Mouse (Mus musculus): ENCODE results near the gene Thsd7b. TPM values are rescaled to one million over a fixed set of nuclear protein-coding genes. Genes with fewer than 3 reads are reported as not detected.

Gene Thsd7b
- polyA plus RNA-seq, 1 experiment: 0.16 TPM

GRCm38 (mm10) chr1:129363368-129363767 lies 90.3 kb downstream of the Thsd7b start:
- Histone ChIP-seq H3ac (ENCODE audit: control insufficient read depth, insufficient read length) (no peak overlapping the region), H3K27me3 (ENCODE audit: control insufficient read depth, insufficient read depth, insufficient read length) (no peaks in the 10 kb centered on the region)

GRCm38 (mm10) chr1:129364828-129365227 lies 91.7 kb downstream of the Thsd7b start:
- Histone ChIP-seq H3K36me3 (ENCODE audit: control insufficient read depth, insufficient read depth) (no peaks in the 10 kb centered on the region), H3K79me2 (ENCODE audit: control insufficient read depth, insufficient read depth) (no peaks in the 10 kb centered on the region), H3K4me3 (no peak overlapping the region), H3K4me2 (ENCODE audit: low read depth) (no peak overlapping the region), H3K27me3 (ENCODE audit: control insufficient read depth, insufficient read depth, insufficient read length) (no peaks in the 10 kb centered on the region), H3ac (ENCODE audit: control insufficient read depth, insufficient read length) (no peak overlapping the region)
- TF ChIP-seq TCF3 (IDR thresholded peaks at IDR 0.05; ENCODE audit: insufficient read length, low read depth) (no peak), POLR2AphosphoS2 (IDR thresholded peaks at IDR 0.05; ENCODE audit: insufficient read length, low read depth) (no peak), SRF (IDR thresholded peaks at IDR 0.05; ENCODE audit: control insufficient read depth, insufficient read length, low read depth) (no peak), CEBPB (IDR thresholded peaks at IDR 0.05; ENCODE audit: insufficient read depth, poor library complexity, severe bottlenecking) (no peak), USF1 (IDR thresholded peaks at IDR 0.05; ENCODE audit: low read depth) (no peak), MYOD1 (IDR thresholded peaks at IDR 0.05; ENCODE audit: control insufficient read depth in 1 of 3, insufficient read length in 2 of 3, low read depth in 2 of 3) (no peak), MAX (IDR thresholded peaks at IDR 0.05; ENCODE audit: low read depth) (no peak), POLR2A (IDR thresholded peaks at IDR 0.05; ENCODE audit: insufficient read length, low read depth) (no peak), MYOG (IDR thresholded peaks at IDR 0.05; ENCODE audit: control insufficient read depth in 1 of 3, insufficient read depth in 1 of 3, insufficient read length in 2 of 3, low read depth in 2 of 3) (no peak)

More at GRCm38 (mm10) chr1:129363368-129363767, 90.3 kb downstream of the Thsd7b start:
- no peak for TF ChIP-seq REST (IDR thresholded peaks at IDR 0.05; ENCODE audit: insufficient read depth, insufficient read length)
- TF ChIP-seq CEBPB (IDR thresholded peaks at IDR 0.05; ENCODE audit: insufficient read depth, poor library complexity, severe bottlenecking): no peak
- TF ChIP-seq POLR2A (IDR thresholded peaks at IDR 0.05; ENCODE audit: insufficient read length, low read depth): no peak
- no peak for TF ChIP-seq TCF3 (IDR thresholded peaks at IDR 0.05; ENCODE audit: insufficient read length, low read depth)
- no peak for TF ChIP-seq MYOG (IDR thresholded peaks at IDR 0.05; ENCODE audit: control insufficient read depth in 1 of 3, insufficient read depth in 1 of 3, insufficient read length in 2 of 3, low read depth in 2 of 3)
- no peak for TF ChIP-seq USF1 (IDR thresholded peaks at IDR 0.05; ENCODE audit: low read depth)
- no peak for TF ChIP-seq POLR2AphosphoS2 (IDR thresholded peaks at IDR 0.05; ENCODE audit: insufficient read length, low read depth)
- no peaks in the 10 kb centered on the region for H3K36me3 ChIP-seq (ENCODE audit: control insufficient read depth, insufficient read depth)
- no peak overlapping the region for H3K4me2 ChIP-seq (ENCODE audit: low read depth)
- H3K4me3 ChIP-seq: no peak overlapping the region
- no peaks in the 10 kb centered on the region for H3K79me2 ChIP-seq (ENCODE audit: control insufficient read depth, insufficient read depth)

- Histone ChIP-seq H3K79me2 (ENCODE audit: control insufficient read depth, insufficient read depth) (no peaks in the 10 kb centered on the region), H3K4me3 (no peak overlapping the region), H3K27me3 (ENCODE audit: control insufficient read depth, insufficient read depth, insufficient read length) (no peaks in the 10 kb centered on the region), H3K36me3 (ENCODE audit: control insufficient read depth, insufficient read depth) (no peaks in the 10 kb centered on the region), H3ac (ENCODE audit: control insufficient read depth, insufficient read length) (no peak overlapping the region), H3K4me2 (ENCODE audit: low read depth) (no peak overlapping the region)
- TF ChIP-seq CEBPB (IDR thresholded peaks at IDR 0.05; ENCODE audit: insufficient read depth, poor library complexity, severe bottlenecking): no peak
- TF ChIP-seq E2F4 (IDR thresholded peaks at IDR 0.05; ENCODE audit: insufficient read depth): no peak
- no peak for TF ChIP-seq TCF12 (IDR thresholded peaks at IDR 0.05; ENCODE audit: insufficient read depth, poor library complexity, severe bottlenecking)
- no peak for TF ChIP-seq POLR2A (IDR thresholded peaks at IDR 0.05; ENCODE audit: insufficient read length, low read depth)
- TF ChIP-seq MYOG (IDR thresholded peaks at IDR 0.05; ENCODE audit: control insufficient read depth in 1 of 3, insufficient read depth in 1 of 3, insufficient read length in 2 of 3, low read depth in 2 of 3): no peak
- TF ChIP-seq POLR2AphosphoS2 (IDR thresholded peaks at IDR 0.05; ENCODE audit: insufficient read length, low read depth): no peak
- TF ChIP-seq MAX (IDR thresholded peaks at IDR 0.05; ENCODE audit: low read depth): no peak
- TF ChIP-seq SRF (IDR thresholded peaks at IDR 0.05; ENCODE audit: control insufficient read depth, insufficient read length, low read depth): no peak
Measured at GRCm38 (mm10) chr1:129365590-129365989, 92.5 kb downstream of the Thsd7b start.

GRCm38 (mm10) chr1:129386479-129386878 lies 113.4 kb downstream of the Thsd7b start:
- TF ChIP-seq MYOG (IDR thresholded peaks at IDR 0.05; ENCODE audit: control insufficient read depth in 1 of 3, insufficient read depth in 1 of 3, insufficient read length in 2 of 3, low read depth in 2 of 3) (no peak), E2F4 (IDR thresholded peaks at IDR 0.05; ENCODE audit: insufficient read depth) (no peak), USF1 (IDR thresholded peaks at IDR 0.05; ENCODE audit: low read depth) (no peak), TCF12 (IDR thresholded peaks at IDR 0.05; ENCODE audit: insufficient read depth, poor library complexity, severe bottlenecking) (no peak), TCF3 (IDR thresholded peaks at IDR 0.05; ENCODE audit: insufficient read length, low read depth) (no peak), MYOD1 (IDR thresholded peaks at IDR 0.05; ENCODE audit: control insufficient read depth in 1 of 3, insufficient read length in 2 of 3, low read depth in 2 of 3) (no peak), MAX (IDR thresholded peaks at IDR 0.05; ENCODE audit: low read depth) (no peak), POLR2AphosphoS2 (IDR thresholded peaks at IDR 0.05; ENCODE audit: insufficient read length, low read depth) (no peak), POLR2A (IDR thresholded peaks at IDR 0.05; ENCODE audit: insufficient read length, low read depth) (no peak), REST (IDR thresholded peaks at IDR 0.05; ENCODE audit: insufficient read depth, insufficient read length) (no peak), CEBPB (IDR thresholded peaks at IDR 0.05; ENCODE audit: insufficient read depth, poor library complexity, severe bottlenecking) (no peak), SRF (IDR thresholded peaks at IDR 0.05; ENCODE audit: control insufficient read depth, insufficient read length, low read depth) (no peak)
- no peaks in the 10 kb centered on the region for H3K79me2 ChIP-seq (ENCODE audit: control insufficient read depth, insufficient read depth)
- no peaks in the 10 kb centered on the region for H3K27me3 ChIP-seq (ENCODE audit: control insufficient read depth, insufficient read depth, insufficient read length)
- H3K4me2 ChIP-seq (ENCODE audit: low read depth): no peak overlapping the region
- H3ac ChIP-seq (ENCODE audit: control insufficient read depth, insufficient read length): no peak overlapping the region
- no peaks in the 10 kb centered on the region for H3K36me3 ChIP-seq (ENCODE audit: control insufficient read depth, insufficient read depth)
- H3K4me3 ChIP-seq: no peak overlapping the region

- no peak for TF ChIP-seq MAX (IDR thresholded peaks at IDR 0.05; ENCODE audit: low read depth)
- TF ChIP-seq POLR2AphosphoS2 (IDR thresholded peaks at IDR 0.05; ENCODE audit: insufficient read length, low read depth): no peak
- TF ChIP-seq TCF3 (IDR thresholded peaks at IDR 0.05; ENCODE audit: insufficient read length, low read depth): no peak
- no peak for TF ChIP-seq USF1 (IDR thresholded peaks at IDR 0.05; ENCODE audit: low read depth)
- no peak for TF ChIP-seq POLR2A (IDR thresholded peaks at IDR 0.05; ENCODE audit: insufficient read length, low read depth)
- TF ChIP-seq E2F4 (IDR thresholded peaks at IDR 0.05; ENCODE audit: insufficient read depth): no peak
- no peak for TF ChIP-seq TCF12 (IDR thresholded peaks at IDR 0.05; ENCODE audit: insufficient read depth, poor library complexity, severe bottlenecking)
- TF ChIP-seq MYOD1 (IDR thresholded peaks at IDR 0.05; ENCODE audit: control insufficient read depth in 1 of 3, insufficient read length in 2 of 3, low read depth in 2 of 3): no peak
- no peak for TF ChIP-seq SRF (IDR thresholded peaks at IDR 0.05; ENCODE audit: control insufficient read depth, insufficient read length, low read depth)
- TF ChIP-seq MYOG (IDR thresholded peaks at IDR 0.05; ENCODE audit: control insufficient read depth in 1 of 3, insufficient read depth in 1 of 3, insufficient read length in 2 of 3, low read depth in 2 of 3): no peak
- no peak for TF ChIP-seq REST (IDR thresholded peaks at IDR 0.05; ENCODE audit: insufficient read depth, insufficient read length)
- TF ChIP-seq CEBPB (IDR thresholded peaks at IDR 0.05; ENCODE audit: insufficient read depth, poor library complexity, severe bottlenecking): no peak
Measured at GRCm38 (mm10) chr1:129411584-129411983, 138.5 kb downstream of the Thsd7b start.

More at GRCm38 (mm10) chr1:129411584-129411983, 138.5 kb downstream of the Thsd7b start:
- no peak overlapping the region for H3ac ChIP-seq (ENCODE audit: control insufficient read depth, insufficient read length)
- no peaks in the 10 kb centered on the region for H3K27me3 ChIP-seq (ENCODE audit: control insufficient read depth, insufficient read depth, insufficient read length)
- no peak overlapping the region for H3K4me2 ChIP-seq (ENCODE audit: low read depth)
- H3K79me2 ChIP-seq (ENCODE audit: control insufficient read depth, insufficient read depth): no peaks in the 10 kb centered on the region
- H3K36me3 ChIP-seq (ENCODE audit: control insufficient read depth, insufficient read depth): no peaks in the 10 kb centered on the region
- H3K4me3 ChIP-seq: no peak overlapping the region
